7 mouse cellular contexts compared by ENCODE assay signal in the genomic region with DNA sequence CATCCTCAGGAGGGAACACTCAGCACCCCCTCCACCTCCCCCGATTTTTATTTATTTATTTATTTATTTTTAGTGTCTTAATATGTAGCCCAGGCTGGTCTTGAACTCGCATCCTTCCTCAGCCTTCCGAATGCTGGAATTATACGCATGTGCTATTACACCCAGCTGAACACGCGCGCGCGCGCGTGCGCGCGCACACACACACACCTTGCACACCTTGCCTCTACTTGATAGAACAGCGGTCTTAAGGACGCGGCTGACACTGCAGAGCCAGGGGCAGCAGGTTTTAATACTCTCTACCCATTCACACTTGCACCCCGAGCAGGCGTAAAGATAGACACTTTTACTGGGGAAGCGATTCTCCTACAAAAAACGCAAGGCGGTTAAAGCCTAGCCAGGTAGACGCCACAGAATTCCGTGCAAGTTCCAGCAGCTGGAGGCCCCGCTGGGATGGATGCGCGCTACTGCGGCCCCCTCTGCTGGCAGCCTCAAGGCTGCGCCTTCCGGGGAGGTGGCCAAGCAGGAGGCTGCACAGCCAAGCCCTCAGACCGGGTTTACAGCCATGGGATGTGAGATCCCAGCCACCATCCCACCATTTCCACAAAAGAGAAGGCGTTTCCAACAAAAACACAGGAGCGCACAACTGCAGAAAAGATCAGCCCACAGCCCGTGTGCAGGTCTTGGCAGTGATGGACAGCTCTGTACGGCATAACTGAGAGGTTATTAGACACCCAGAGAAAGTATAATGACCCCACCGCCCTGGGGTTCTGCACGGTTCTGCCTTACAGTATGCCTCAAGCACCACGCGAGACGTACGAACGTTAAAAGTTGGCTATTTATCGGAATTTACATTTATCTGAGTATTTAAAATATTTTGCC.
DNase-seq lines count a peak whose midpoint lies in the region; ATAC-seq lines count a peak whose summit lies in the region.

No protein-coding gene starts in this region.

- H3K27me3 ChIP-seq in liver, embryonic 12.5 days (replicated peaks) = peaks cover 53% of the 10 kb centered on the region
- H3K27me3 ChIP-seq in neural tube, embryonic 14.5 days (ENCODE audit: control insufficient read depth, insufficient read depth, low read length) = no peaks in the 10 kb centered on the region

- H3K27ac ChIP-seq in liver, embryonic 12.5 days = no peak overlapping the region
- H3K27ac ChIP-seq in neural tube, embryonic 14.5 days (ENCODE audit: low read depth, low read length) = no peak overlapping the region

- H3K9me3 ChIP-seq in liver, embryonic 12.5 days (replicated peaks) = no peaks in the 10 kb centered on the region
- no peaks in the 10 kb centered on the region for H3K9me3 ChIP-seq in neural tube, embryonic 14.5 days (ENCODE audit: control insufficient read depth, low read length)

- ATAC-seq in liver, embryonic 12.5 days = no peak
- peak; percentile 84 for ATAC-seq in neural tube, embryonic 14.5 days (ENCODE audit: low read depth)

- H3K4me3 ChIP-seq in liver, embryonic 12.5 days = no peak overlapping the region
- H3K4me3 ChIP-seq in neural tube, embryonic 14.5 days (ENCODE audit: low read depth, low read length) = no peak overlapping the region

- H3K9ac ChIP-seq in liver, embryonic 12.5 days = no peak overlapping the region
- H3K9ac ChIP-seq in neural tube, embryonic 14.5 days (replicated peaks; ENCODE audit: low read depth, low read length) = no peak overlapping the region

- H3K4me1 ChIP-seq in liver, embryonic 12.5 days = peaks cover 2% of the 10 kb centered on the region; the same call in 1 of the 2 replicates
- peaks cover 5% of the 10 kb centered on the region; the same call in 1 of the 2 replicates for H3K4me1 ChIP-seq in neural tube, embryonic 14.5 days (ENCODE audit: control insufficient read depth, insufficient read depth, low read length)

- H3K4me2 ChIP-seq in liver, embryonic 12.5 days = peak overlapping the region; percentile 33
- peak overlapping the region; percentile 40; the same call in 1 of the 2 replicates for H3K4me2 ChIP-seq in neural tube, embryonic 14.5 days (ENCODE audit: low read depth, low read length)

- DNase-seq in WW6 (ENCODE audit: low read depth, low spot score) = peak; percentile 70
- DNase-seq in embryo, embryonic 10.5 days (ENCODE audit: low spot score) = peak; percentile 80
- peak; percentile 6 to 8 for DNase-seq in heart, adult 9 months (ENCODE audit: low spot score in 2 of 2)
- DNase-seq in kidney, adult 8-10 months = peak; percentile 26 to 38
- peak; percentile 46 for DNase-seq in urinary bladder, adult 2 months (ENCODE audit: low spot score)

- 18% methylated on average over 43 of the region's 43 CpGs for WGBS in liver, embryonic 12.5 days (ENCODE audit: insufficient replicate concordance)
- 21% methylated on average over 43 of the region's 43 CpGs for WGBS in neural tube, embryonic 14.5 days

- H3K36me3 ChIP-seq in liver, embryonic 12.5 days = no peaks in the 10 kb centered on the region
- H3K36me3 ChIP-seq in neural tube, embryonic 14.5 days (ENCODE audit: control insufficient read depth, insufficient read depth, low read length) = no peaks in the 10 kb centered on the region

Comparison
In these comparisons a context has a peak if more than half of its experiments do, and no peak if none do; other contexts are left out.
1. DNase-seq: peak in every context shown above with its lines; median percentile 80 in embryo, embryonic 10.5 days; 70 in WW6; 46 in urinary bladder, adult 2 months; 32 in kidney, adult 8-10 months; 7 in heart, adult 9 months.